Mouse (Mus musculus) heart, adult 2 months (tissue): ENCODE data around the gene Aes. TPM values are rescaled to one million over a fixed set of nuclear protein-coding genes. Genes with fewer than 3 reads are reported as not detected.
A peak's percentile ranks its signal among the peaks of the same experiment; 100 is the strongest.

Experiments
- DNase-seq, 2 experiments: peaks; one replicate each; pipeline ENCODE4 v3.0.0; 2021
- H3K27ac ChIP-seq: fragments of 200-600 bp; 2 replicates; pipeline ENCODE4 v1.8.1; 2022
- H3K27me3 ChIP-seq: fragments of 200-500 bp; 2 replicates; pipeline ENCODE4 v1.6.1; 2012; ENCODE audit warnings: mild to moderate bottlenecking, low read length, inconsistent platforms, mixed read lengths; ENCODE audit not compliant: control insufficient read depth, insufficient read depth
- H3K36me3 ChIP-seq: fragments of 200-500 bp; 2 replicates; pipeline ENCODE4 v1.6.1; 2012; ENCODE audit warnings: low read length, inconsistent platforms; ENCODE audit not compliant: control insufficient read depth, insufficient read depth
- H3K4me1 ChIP-seq: fragments of 200-500 bp; 2 replicates; pipeline ENCODE4 v1.6.1; 2011; ENCODE audit warnings: low read length; ENCODE audit not compliant: control insufficient read depth, insufficient read depth
- H3K4me3 ChIP-seq: fragments of 200-600 bp; 2 replicates; pipeline ENCODE4 v1.8.1; 2022
- H3K79me2 ChIP-seq: fragments of 200-500 bp; replicated peaks from 2 replicates; pipeline ENCODE4 v1.6.1; 2012; ENCODE audit warnings: mild to moderate bottlenecking, inconsistent platforms, low read length, moderate library complexity, mixed read lengths; ENCODE audit not compliant: control insufficient read depth, insufficient read depth
- H3K9ac ChIP-seq: fragments of 200-500 bp; 2 replicates; pipeline ENCODE4 v1.6.1; 2012; ENCODE audit warnings: low read depth, mild to moderate bottlenecking, control low read depth, inconsistent platforms, low read length, mixed read lengths
- CTCF ChIP-seq: fragments of 200-600 bp; IDR thresholded peaks from 2 replicates; pipeline ENCODE4 v1.8.1; 2022; ENCODE audit warnings: antibody characterized with exemption, mild to moderate bottlenecking, moderate library complexity
- EP300 ChIP-seq: fragments of 200-500 bp; IDR thresholded peaks from 2 replicates; pipeline ENCODE4 v1.6.1; 2011; ENCODE audit warnings: low read depth, low read length, control low read depth; ENCODE audit not compliant: insufficient read depth
- POLR2A ChIP-seq: fragments of 200-500 bp; IDR thresholded peaks from 2 replicates; pipeline ENCODE4 v1.6.1; 2011; ENCODE audit warnings: mild to moderate bottlenecking, low read depth, low read length, control low read depth; ENCODE audit not compliant: insufficient read depth
- WGBS: fragments of 180-500 bp; shearing (Covaris S2); methylation state at CpG from one replicate; pipeline ENCODE4 v1.1.7; 2018; 5-methylcytosine and 5-hydroxymethylcytosine counted together
- intact Hi-C: fragments of 180-260 bp; cut with DNase I; formaldehyde crosslinking; loops from one replicate; pipeline ENCODE4 v1.15.1; 2025
- long read RNA-seq: library from polyadenylated mRNA; stranded (forward); transcript quantifications from one replicate; pipeline ENCODE4 v2.0.0, GENCODE M21; 2021
- polyA plus RNA-seq: library from polyadenylated mRNA; depleted of rRNA; stranded (reverse); fragments of >200 nt; gene quantifications from 2 replicates; pipeline ENCODE4 v1.2.3, GENCODE M21; 2012; rRNA removed
- total RNA-seq, 2 experiments: library from RNA; stranded (reverse); gene quantifications; 2 replicates each; pipeline ENCODE4 v1.2.3; 2021

The Aes gene
- total RNA-seq (1,000 to 10,000 TPM in 1 of 2 experiments, 100 to 1,000 TPM in 1; 982 to 1,113 TPM), polyA plus RNA-seq (2,586 and 3,063 TPM in 2 replicates)
- long read RNA-seq, transcript Aes-201 (7 exons, 1,411 nt) = major isoform, 681 of 834 reads
- long read RNA-seq, partial matches to known transcripts = 81 of 834 reads
- long read RNA-seq, other reads (novel, unspliced or antisense) = 65 of 834 reads

- Histone ChIP-seq H3K27me3 (no peaks in the 10 kb centered on the region), H3K27ac (peak within 1 kb of the TSS; percentile 97), H3K4me3 (peak within 1 kb of the TSS; percentile 88), H3K9ac (peak within 1 kb of the TSS; percentile 82), H3K36me3 (no peaks in the 10 kb centered on the region), H3K79me2 (peaks cover 6% of the 10 kb centered on the region; the same call in 1 of the 2 replicates), H3K4me1 (peaks cover 10% of the 10 kb centered on the region)
- intact Hi-C loops = loop anchor here (1.0 to 5.0 kb wide), 2 partner anchors 12 to 1747 kb away; no protein-coding TSS in a partner anchor
- TF ChIP-seq POLR2A = no peak
- 0 out of 2 replicates have a peak, but pooled peaks have one; percentile 4 for TF ChIP-seq CTCF
- WGBS = under 1% methylated on average over 28 of the region's 53 CpGs
- DNase-seq = peak; percentile 92
Observed at GRCm38 (mm10) chr10:81559163-81559626, at the start of gene Aes. Aes (plus strand) TSS chr10:81559488.

- intact Hi-C loops = no loop called here
- no peak overlapping the region for H3K4me3 ChIP-seq
- H3K27me3 ChIP-seq = no peaks in the 10 kb centered on the region
- no peaks in the 10 kb centered on the region for H3K36me3 ChIP-seq
- H3K9ac ChIP-seq = no peak overlapping the region
- H3K79me2 ChIP-seq = no peaks in the 10 kb centered on the region
- 55% methylated on average over 14 of the region's 14 CpGs for WGBS
- peaks cover 1% of the 10 kb centered on the region; the same call in 1 of the 2 replicates for H3K4me1 ChIP-seq
- no peak for DNase-seq
- H3K27ac ChIP-seq = peak overlapping the region; percentile 41; the same call in 1 of the 2 replicates
- TF ChIP-seq EP300 (peak; percentile 51; the same call in 1 of the 2 replicates), CTCF (no peak)
Observed at GRCm38 (mm10) chr10:81510246-81510810, 49.0 kb upstream of the Aes start.

GRCm38 (mm10) chr10:81513798-81514197 is 45.5 kb upstream of the Aes start:
- intact Hi-C loops = no loop called here
- Histone ChIP-seq H3K79me2 (no peaks in the 10 kb centered on the region), H3K4me3 (no peak overlapping the region), H3K36me3 (no peaks in the 10 kb centered on the region), H3K27me3 (no peaks in the 10 kb centered on the region), H3K9ac (no peak overlapping the region), H3K27ac (no peak overlapping the region), H3K4me1 (peaks cover 1% of the 10 kb centered on the region; the same call in 1 of the 2 replicates)
- TF ChIP-seq POLR2A (no peak), EP300 (no peak), CTCF (peak; percentile 23; the same call in 1 of the 2 replicates)
- 83% methylated on average over 5 of the region's 5 CpGs for WGBS
- no peak for DNase-seq

- intact Hi-C loops = loop anchor here (5.0 kb wide), 1 partner anchor 35 kb away; no protein-coding TSS in a partner anchor
- no peak for TF ChIP-seq EP300
- no peak for TF ChIP-seq POLR2A
- no peak for TF ChIP-seq CTCF
- Histone ChIP-seq H3K27ac (no peak overlapping the region), H3K36me3 (no peaks in the 10 kb centered on the region), H3K27me3 (no peaks in the 10 kb centered on the region), H3K4me1 (peaks cover 6% of the 10 kb centered on the region), H3K9ac (no peak overlapping the region), H3K4me3 (no peak overlapping the region), H3K79me2 (no peaks in the 10 kb centered on the region)
- DNase-seq = no peak
- WGBS = 75% methylated on average over 8 of the region's 8 CpGs
Observed at GRCm38 (mm10) chr10:81517227-81517626, 42.1 kb upstream of the Aes start.

GRCm38 (mm10) chr10:81518546-81518945 is 40.7 kb upstream of the Aes start:
- H3K36me3 ChIP-seq = no peaks in the 10 kb centered on the region
- H3K27ac ChIP-seq = no peak overlapping the region
- 21% methylated on average over 4 of the region's 4 CpGs for WGBS
- intact Hi-C loops = loop anchor here (5.0 kb wide), 1 partner anchor 34 kb away; no protein-coding TSS in a partner anchor
- no peaks in the 10 kb centered on the region for H3K79me2 ChIP-seq
- H3K27me3 ChIP-seq = no peaks in the 10 kb centered on the region
- peak; percentile 68 to 78 for DNase-seq
- H3K4me3 ChIP-seq = no peak overlapping the region
- H3K9ac ChIP-seq = no peak overlapping the region
- TF ChIP-seq CTCF = peak; percentile 92
- TF ChIP-seq POLR2A = no peak
- H3K4me1 ChIP-seq = peaks cover 6% of the 10 kb centered on the region
